Mouse (Mus musculus): ENCODE measurements around the gene Olfr430. TPM values are rescaled to one million over a fixed set of nuclear protein-coding genes. Genes with fewer than 3 reads are reported as not detected.
"Not testable (repeated sequence)": the region's sequence is repeated elsewhere in the genome, so short reads cannot be mapped to it uniquely, and the experiment has no call there.

The Olfr430 gene
- polyA plus RNA-seq, 1 experiment from 2014 or later, result not detected

GRCm38 (mm10) chr1:174049357-174049756 is 17.0 kb upstream of the Olfr430 start:
- H3K36me3 ChIP-seq (ENCODE audit: control insufficient read depth, insufficient read depth, low read length); H3K9ac ChIP-seq (ENCODE audit: low read depth, low read length); H3K27me3 ChIP-seq (ENCODE audit: control insufficient read depth, insufficient read depth, low read length); H3K4me1 ChIP-seq (ENCODE audit: control insufficient read depth, insufficient read depth, low read length); H3K9me3 ChIP-seq (ENCODE audit: control insufficient read depth, low read length); H3K27ac ChIP-seq (ENCODE audit: low read depth, low read length); H3K4me3 ChIP-seq (ENCODE audit: low read length); H3K4me2 ChIP-seq (replicated peaks; ENCODE audit: low read depth, low read length); ATAC-seq (ENCODE audit: low FRiP score, low TSS enrichment): not testable (repeated sequence)
- WGBS, result 53% methylated on average over 3 of the region's 4 CpGs

GRCm38 (mm10) chr1:174050532-174050931 is 15.9 kb upstream of the Olfr430 start:
- H3K27ac ChIP-seq (ENCODE audit: low read depth, low read length), result no peak overlapping the region
- H3K4me1 ChIP-seq (ENCODE audit: control insufficient read depth, insufficient read depth, low read length), result no peaks in the 10 kb centered on the region
- no peaks in the 10 kb centered on the region for H3K27me3 ChIP-seq (ENCODE audit: control insufficient read depth, insufficient read depth, low read length)
- H3K36me3 ChIP-seq (ENCODE audit: control insufficient read depth, insufficient read depth, low read length), result no peaks in the 10 kb centered on the region
- ATAC-seq (ENCODE audit: low FRiP score, low TSS enrichment), result no peak
- whole genome bisulfite sequencing, result 75% methylated on average over 4 of the region's 4 CpGs
- no peak overlapping the region for H3K4me3 ChIP-seq (ENCODE audit: low read length)
- no peak overlapping the region for H3K9ac ChIP-seq (ENCODE audit: low read depth, low read length)
- no peak overlapping the region for H3K4me2 ChIP-seq (replicated peaks; ENCODE audit: low read depth, low read length)
- H3K9me3 ChIP-seq (ENCODE audit: control insufficient read depth, low read length), result no peaks in the 10 kb centered on the region

DNA sequence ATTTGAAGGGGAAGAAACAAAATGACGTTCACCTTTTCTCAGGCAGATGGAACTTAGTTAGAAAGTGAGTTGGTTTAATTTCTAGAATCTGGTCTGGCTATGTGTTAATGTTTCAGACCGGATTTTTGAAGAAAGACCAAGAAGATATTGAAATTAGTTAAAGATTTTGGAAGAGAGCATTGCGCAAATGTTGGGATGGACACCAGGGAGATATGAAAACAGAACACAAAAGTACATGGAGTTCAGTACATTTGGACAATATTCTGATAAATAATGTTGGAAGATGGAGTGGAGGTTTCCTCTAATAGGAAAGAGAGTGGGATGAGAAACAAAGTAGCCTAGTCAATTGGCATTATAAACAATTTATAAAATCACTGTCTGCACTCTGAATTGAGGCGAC is 14.9 kb upstream of the Olfr430 start:
- Histone ChIP-seq H3K4me2 (replicated peaks; ENCODE audit: low read depth, low read length) (no peak overlapping the region), H3K9me3 (ENCODE audit: control insufficient read depth, low read length) (no peaks in the 10 kb centered on the region), H3K9ac (ENCODE audit: low read depth, low read length) (no peak overlapping the region), H3K4me3 (ENCODE audit: low read length) (no peak overlapping the region), H3K4me1 (ENCODE audit: control insufficient read depth, insufficient read depth, low read length) (no peaks in the 10 kb centered on the region), H3K36me3 (ENCODE audit: control insufficient read depth, insufficient read depth, low read length) (no peaks in the 10 kb centered on the region), H3K27me3 (ENCODE audit: control insufficient read depth, insufficient read depth, low read length) (no peaks in the 10 kb centered on the region), H3K27ac (ENCODE audit: low read depth, low read length) (no peak overlapping the region)
- WGBS, result 86% methylated on average over 4 of the region's 4 CpGs
- no peak for ATAC-seq (ENCODE audit: low FRiP score, low TSS enrichment)

DNA sequence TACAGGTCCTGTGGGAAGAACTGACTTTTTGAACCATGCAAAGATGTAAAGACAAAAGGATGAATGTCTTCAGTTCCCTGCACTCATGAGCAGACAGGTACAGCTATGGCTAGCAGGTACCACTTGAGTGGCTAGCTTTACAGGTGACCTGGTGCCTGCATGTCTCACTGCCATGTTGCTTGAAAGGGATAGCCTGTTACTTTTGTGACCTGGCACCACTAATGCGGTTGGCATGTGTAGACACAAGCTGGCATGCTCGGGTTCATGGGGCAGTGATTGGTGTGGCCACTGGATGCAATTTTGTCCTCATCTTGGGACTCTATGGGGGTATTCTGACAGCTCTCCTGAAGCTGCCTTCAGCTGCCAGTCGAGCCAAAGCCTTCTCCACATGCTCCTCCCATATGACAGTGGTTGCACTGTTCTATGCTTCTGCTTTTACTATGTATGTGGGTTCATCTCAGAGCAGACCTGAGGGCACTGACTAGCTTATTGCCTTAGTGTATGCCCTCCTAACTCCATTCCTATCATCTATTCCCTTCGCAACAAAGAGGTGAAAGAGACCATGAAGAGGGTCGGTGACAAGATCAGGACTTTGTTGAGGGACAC is 14.4 kb upstream of the Olfr430 start:
- Histone ChIP-seq H3K9me3 (ENCODE audit: control insufficient read depth, low read length) (no peaks in the 10 kb centered on the region), H3K27me3 (ENCODE audit: control insufficient read depth, insufficient read depth, low read length) (no peaks in the 10 kb centered on the region), H3K27ac (ENCODE audit: low read depth, low read length) (no peak overlapping the region), H3K4me1 (ENCODE audit: control insufficient read depth, insufficient read depth, low read length) (no peaks in the 10 kb centered on the region), H3K4me2 (replicated peaks; ENCODE audit: low read depth, low read length) (no peak overlapping the region), H3K4me3 (ENCODE audit: low read length) (no peak overlapping the region), H3K9ac (ENCODE audit: low read depth, low read length) (no peak overlapping the region), H3K36me3 (ENCODE audit: control insufficient read depth, insufficient read depth, low read length) (no peaks in the 10 kb centered on the region)
- WGBS, result 88% methylated on average over 5 of the region's 5 CpGs
- no peak for ATAC-seq (ENCODE audit: low FRiP score, low TSS enrichment)

DNA sequence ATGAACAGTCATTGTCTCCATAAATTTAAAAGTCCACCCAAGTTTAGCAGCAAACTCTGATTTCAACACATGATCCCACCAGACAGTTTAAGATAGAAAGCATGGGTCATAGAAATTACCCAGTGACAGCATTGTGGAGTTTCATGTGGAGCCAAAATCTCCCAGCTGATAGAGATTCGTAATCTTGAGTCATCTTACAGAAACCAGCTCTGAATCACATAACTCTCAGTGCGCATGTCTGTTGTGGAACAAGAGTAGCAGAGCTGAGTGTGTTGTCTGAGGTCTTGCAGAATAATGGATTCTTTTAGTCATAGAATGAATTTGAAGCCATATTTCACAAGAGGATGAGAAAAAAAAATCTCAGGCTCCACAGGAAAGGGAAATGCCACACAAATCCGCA is 13.4 kb upstream of the Olfr430 start:
- no peak overlapping the region for H3K9ac ChIP-seq (ENCODE audit: low read depth, low read length)
- no peaks in the 10 kb centered on the region for H3K9me3 ChIP-seq (ENCODE audit: control insufficient read depth, low read length)
- no peaks in the 10 kb centered on the region for H3K36me3 ChIP-seq (ENCODE audit: control insufficient read depth, insufficient read depth, low read length)
- 71% methylated on average over 3 of the region's 3 CpGs for WGBS
- H3K4me2 ChIP-seq (replicated peaks; ENCODE audit: low read depth, low read length), result no peak overlapping the region
- no peaks in the 10 kb centered on the region for H3K27me3 ChIP-seq (ENCODE audit: control insufficient read depth, insufficient read depth, low read length)
- no peaks in the 10 kb centered on the region for H3K4me1 ChIP-seq (ENCODE audit: control insufficient read depth, insufficient read depth, low read length)
- no peak overlapping the region for H3K27ac ChIP-seq (ENCODE audit: low read depth, low read length)
- no peak overlapping the region for H3K4me3 ChIP-seq (ENCODE audit: low read length)
- ATAC-seq (ENCODE audit: low FRiP score, low TSS enrichment), result no peak

GRCm38 (mm10) chr1:174055248-174055647 is 11.2 kb upstream of the Olfr430 start:
- Histone ChIP-seq H3K36me3 (ENCODE audit: control insufficient read depth, insufficient read depth, low read length) (no peaks in the 10 kb centered on the region), H3K9ac (ENCODE audit: low read depth, low read length) (no peak overlapping the region), H3K27me3 (ENCODE audit: control insufficient read depth, insufficient read depth, low read length) (no peaks in the 10 kb centered on the region), H3K9me3 (ENCODE audit: control insufficient read depth, low read length) (no peaks in the 10 kb centered on the region), H3K4me2 (replicated peaks; ENCODE audit: low read depth, low read length) (no peak overlapping the region), H3K27ac (ENCODE audit: low read depth, low read length) (no peak overlapping the region), H3K4me1 (ENCODE audit: control insufficient read depth, insufficient read depth, low read length) (no peaks in the 10 kb centered on the region), H3K4me3 (ENCODE audit: low read length) (no peak overlapping the region)
- 88% methylated on average over 2 of the region's 2 CpGs for WGBS
- no peak for ATAC-seq (ENCODE audit: low FRiP score, low TSS enrichment)

- Histone ChIP-seq H3K27me3 (ENCODE audit: control insufficient read depth, insufficient read depth, low read length) (no peaks in the 10 kb centered on the region), H3K9ac (ENCODE audit: low read depth, low read length) (no peak within 1 kb of the TSS), H3K36me3 (ENCODE audit: control insufficient read depth, insufficient read depth, low read length) (no peaks in the 10 kb centered on the region), H3K4me2 (replicated peaks; ENCODE audit: low read depth, low read length) (no peak within 1 kb of the TSS), H3K4me1 (ENCODE audit: control insufficient read depth, insufficient read depth, low read length) (no peaks in the 10 kb centered on the region), H3K4me3 (ENCODE audit: low read length) (no peak within 1 kb of the TSS), H3K9me3 (ENCODE audit: control insufficient read depth, low read length) (no peaks in the 10 kb centered on the region), H3K27ac (ENCODE audit: low read depth, low read length) (no peak within 1 kb of the TSS)
- WGBS, result 82% methylated on average over 2 of the region's 2 CpGs
- ATAC-seq (ENCODE audit: low FRiP score, low TSS enrichment), result no peak
Measured at GRCm38 (mm10) chr1:174084031-174084430, 17.6 kb downstream of the Olfr430 start, which contains the start of gene Olfr429. Gene Olfr429, plus strand, starts transcription at chr1:174084331.

DNA sequence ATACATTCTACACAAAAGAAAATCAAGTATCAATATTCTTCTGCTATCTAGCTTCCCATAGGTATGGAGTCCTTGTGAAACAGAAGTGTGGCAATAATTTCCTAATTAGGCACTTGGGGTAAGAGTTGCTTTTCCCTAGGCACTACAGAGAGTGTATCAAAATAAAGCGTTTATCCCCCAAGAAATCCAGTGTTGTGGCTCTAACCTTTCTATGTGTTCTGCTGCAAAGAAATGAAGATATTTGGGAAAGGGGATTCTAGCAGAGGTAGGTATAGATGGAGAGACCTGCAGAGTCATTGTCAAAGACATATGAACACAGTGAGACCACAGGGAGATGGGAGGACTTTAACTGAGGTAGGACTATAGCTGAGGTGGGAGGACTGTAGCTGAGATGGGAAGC is 30.2 kb downstream of the Olfr430 start, which contains the start of gene Olfr427:
TSS of gene Olfr427 (plus strand) at position 301 of the 400 bp plus-strand sequence.
- no peak for ATAC-seq (ENCODE audit: low FRiP score, low TSS enrichment)
- Histone ChIP-seq H3K36me3 (ENCODE audit: control insufficient read depth, insufficient read depth, low read length) (no peaks in the 10 kb centered on the region), H3K4me2 (replicated peaks; ENCODE audit: low read depth, low read length) (no peak within 1 kb of the TSS), H3K4me3 (ENCODE audit: low read length) (no peak within 1 kb of the TSS), H3K27ac (ENCODE audit: low read depth, low read length) (no peak within 1 kb of the TSS), H3K27me3 (ENCODE audit: control insufficient read depth, insufficient read depth, low read length) (no peaks in the 10 kb centered on the region), H3K9ac (ENCODE audit: low read depth, low read length) (no peak within 1 kb of the TSS), H3K4me1 (ENCODE audit: control insufficient read depth, insufficient read depth, low read length) (no peaks in the 10 kb centered on the region), H3K9me3 (ENCODE audit: control insufficient read depth, low read length) (no peaks in the 10 kb centered on the region)
- 92% methylated on average over 1 of the region's 1 CpGs for WGBS

- no peak overlapping the region for H3K4me2 ChIP-seq (replicated peaks; ENCODE audit: low read depth, low read length)
Measured at GRCm38 (mm10) chr1:174103735-174104134, 37.3 kb downstream of the Olfr430 start.

More at GRCm38 (mm10) chr1:174103735-174104134, 37.3 kb downstream of the Olfr430 start:
- Histone ChIP-seq H3K4me1 (ENCODE audit: control insufficient read depth, insufficient read depth, low read length) (no peaks in the 10 kb centered on the region), H3K9ac (ENCODE audit: low read depth, low read length) (no peak overlapping the region), H3K27ac (ENCODE audit: low read depth, low read length) (no peak overlapping the region), H3K4me3 (ENCODE audit: low read length) (no peak overlapping the region), H3K36me3 (ENCODE audit: control insufficient read depth, insufficient read depth, low read length) (no peaks in the 10 kb centered on the region), H3K27me3 (ENCODE audit: control insufficient read depth, insufficient read depth, low read length) (no peaks in the 10 kb centered on the region), H3K9me3 (ENCODE audit: control insufficient read depth, low read length) (no peaks in the 10 kb centered on the region)
- 60% methylated on average over 2 of the region's 2 CpGs for WGBS
- ATAC-seq (ENCODE audit: low FRiP score, low TSS enrichment), result no peak

Data from kidney, embryonic 14.5 days (tissue).